Mouse (Mus musculus): ENCODE results near the gene Cdyl. TPM values are rescaled to one million over a fixed set of nuclear protein-coding genes. Genes with fewer than 3 reads are reported as not detected.
"Not testable (repeated sequence)": the region's sequence is repeated elsewhere in the genome, so short reads cannot be mapped to it uniquely, and the experiment has no call there.

The Cdyl gene
- total and polyA plus RNA-seq, 2 experiments from 2014 or later, result 2.8 to 8.1 TPM

- H3K4me1 ChIP-seq (ENCODE audit: insufficient read depth, low read length), result no peaks in the 10 kb centered on the region
- H3K27me3 ChIP-seq (ENCODE audit: insufficient read depth, low read length), result no peaks in the 10 kb centered on the region
- no peak overlapping the region for H3K27ac ChIP-seq (ENCODE audit: low read depth, low read length)
- no peak overlapping the region for H3K4me2 ChIP-seq (ENCODE audit: low read depth, low read length, poor library complexity, severe bottlenecking)
- WGBS, result 82% methylated on average over 8 of the region's 8 CpGs
- no peak for TF ChIP-seq CTCF (IDR thresholded peaks at IDR 0.05)
- DNase-seq (ENCODE audit: low spot score), result no peak
- no peak for ATAC-seq (ENCODE audit: low FRiP score)
- no peaks in the 10 kb centered on the region for H3K9me3 ChIP-seq (ENCODE audit: low read length)
- H3K4me3 ChIP-seq (ENCODE audit: low read depth, low read length), result no peak overlapping the region
- H3K9ac ChIP-seq (replicated peaks; ENCODE audit: low read length, poor library complexity, severe bottlenecking), result no peak overlapping the region
- H3K36me3 ChIP-seq (ENCODE audit: insufficient read depth, low read length), result 0 out of 2 replicates have a peak, but pooled peaks cover 2% of the 10 kb centered on the region
Measured at GRCm38 (mm10) chr13:35822795-35823194, 163.2 kb downstream of the Cdyl start.

GRCm38 (mm10) chr13:35825639-35826038 lies 166.0 kb downstream of the Cdyl start:
- no peak for TF ChIP-seq CTCF (IDR thresholded peaks at IDR 0.05)
- Histone ChIP-seq H3K9ac (replicated peaks; ENCODE audit: low read length, poor library complexity, severe bottlenecking) (no peak overlapping the region), H3K36me3 (ENCODE audit: insufficient read depth, low read length) (0 out of 2 replicates have a peak, but pooled peaks cover 2% of the 10 kb centered on the region), H3K27me3 (ENCODE audit: insufficient read depth, low read length) (no peaks in the 10 kb centered on the region), H3K4me2 (ENCODE audit: low read depth, low read length, poor library complexity, severe bottlenecking) (no peak overlapping the region), H3K27ac (ENCODE audit: low read depth, low read length) (no peak overlapping the region), H3K9me3 (ENCODE audit: low read length) (no peaks in the 10 kb centered on the region), H3K4me1 (ENCODE audit: insufficient read depth, low read length) (no peaks in the 10 kb centered on the region), H3K4me3 (ENCODE audit: low read depth, low read length) (no peak overlapping the region)
- ATAC-seq (ENCODE audit: low FRiP score) (no peak), DNase-seq (ENCODE audit: low spot score) (no peak)
- WGBS, result 84% methylated on average over 2 of the region's 2 CpGs

GRCm38 (mm10) chr13:35832676-35833075 lies 173.0 kb downstream of the Cdyl start:
- Histone ChIP-seq H3K4me1 (ENCODE audit: insufficient read depth, low read length) (no peaks in the 10 kb centered on the region), H3K27me3 (ENCODE audit: insufficient read depth, low read length) (no peaks in the 10 kb centered on the region), H3K9ac (replicated peaks; ENCODE audit: low read length, poor library complexity, severe bottlenecking) (no peak overlapping the region), H3K4me2 (ENCODE audit: low read depth, low read length, poor library complexity, severe bottlenecking) (no peak overlapping the region), H3K4me3 (ENCODE audit: low read depth, low read length) (no peak overlapping the region), H3K27ac (ENCODE audit: low read depth, low read length) (no peak overlapping the region), H3K9me3 (ENCODE audit: low read length) (no peaks in the 10 kb centered on the region), H3K36me3 (ENCODE audit: insufficient read depth, low read length) (no peaks in the 10 kb centered on the region)
- DNase-seq (ENCODE audit: low spot score), result no peak
- 72% methylated on average over 6 of the region's 6 CpGs for WGBS
- TF ChIP-seq CTCF (IDR thresholded peaks at IDR 0.05), result no peak
- no peak for ATAC-seq (ENCODE audit: low FRiP score)

GRCm38 (mm10) chr13:35833941-35834340 lies 174.3 kb downstream of the Cdyl start:
- H3K4me3 ChIP-seq (ENCODE audit: low read depth, low read length), result no peak overlapping the region
- H3K4me1 ChIP-seq (ENCODE audit: insufficient read depth, low read length), result no peaks in the 10 kb centered on the region
- H3K4me2 ChIP-seq (ENCODE audit: low read depth, low read length, poor library complexity, severe bottlenecking), result no peak overlapping the region
- H3K9ac ChIP-seq (replicated peaks; ENCODE audit: low read length, poor library complexity, severe bottlenecking), result no peak overlapping the region
- H3K27ac ChIP-seq (ENCODE audit: low read depth, low read length), result no peak overlapping the region
- DNase-seq (ENCODE audit: low spot score) (no peak), ATAC-seq (ENCODE audit: low FRiP score) (no peak)
- H3K9me3 ChIP-seq (ENCODE audit: low read length), result no peaks in the 10 kb centered on the region
- TF ChIP-seq CTCF (IDR thresholded peaks at IDR 0.05), result no peak
- no peaks in the 10 kb centered on the region for H3K27me3 ChIP-seq (ENCODE audit: insufficient read depth, low read length)
- 42% methylated on average over 6 of the region's 6 CpGs for WGBS
- no peaks in the 10 kb centered on the region for H3K36me3 ChIP-seq (ENCODE audit: insufficient read depth, low read length)

GRCm38 (mm10) chr13:35835669-35836068 lies 176.0 kb downstream of the Cdyl start:
- H3K4me2 ChIP-seq (ENCODE audit: low read depth, low read length, poor library complexity, severe bottlenecking), result no peak overlapping the region
- no peak overlapping the region for H3K4me3 ChIP-seq (ENCODE audit: low read depth, low read length)
- H3K27ac ChIP-seq (ENCODE audit: low read depth, low read length), result no peak overlapping the region
- no peaks in the 10 kb centered on the region for H3K36me3 ChIP-seq (ENCODE audit: insufficient read depth, low read length)
- DNase-seq (ENCODE audit: low spot score) (no peak), ATAC-seq (ENCODE audit: low FRiP score) (no peak)
- no peak for TF ChIP-seq CTCF (IDR thresholded peaks at IDR 0.05)
- H3K4me1 ChIP-seq (ENCODE audit: insufficient read depth, low read length), result no peaks in the 10 kb centered on the region
- H3K9ac ChIP-seq (replicated peaks; ENCODE audit: low read length, poor library complexity, severe bottlenecking), result no peak overlapping the region
- no peaks in the 10 kb centered on the region for H3K9me3 ChIP-seq (ENCODE audit: low read length)
- no peaks in the 10 kb centered on the region for H3K27me3 ChIP-seq (ENCODE audit: insufficient read depth, low read length)
- 94% methylated on average over 7 of the region's 7 CpGs for WGBS

- WGBS, result 96% methylated on average over 7 of the region's 7 CpGs
- DNase-seq (ENCODE audit: low spot score); H3K27ac ChIP-seq (ENCODE audit: low read depth, low read length); H3K4me1 ChIP-seq (ENCODE audit: insufficient read depth, low read length); H3K9ac ChIP-seq (replicated peaks; ENCODE audit: low read length, poor library complexity, severe bottlenecking); H3K9me3 ChIP-seq (ENCODE audit: low read length); H3K4me2 ChIP-seq (ENCODE audit: low read depth, low read length, poor library complexity, severe bottlenecking); H3K36me3 ChIP-seq (ENCODE audit: insufficient read depth, low read length); ATAC-seq (ENCODE audit: low FRiP score); H3K4me3 ChIP-seq (ENCODE audit: low read depth, low read length); H3K27me3 ChIP-seq (ENCODE audit: insufficient read depth, low read length): not testable (repeated sequence)
Measured at GRCm38 (mm10) chr13:35836501-35836900, 176.9 kb downstream of the Cdyl start.

Measured in midbrain, postnatal 0 days (tissue).